Mouse (Mus musculus) mesoderm, embryonic 11.5 days (tissue): ENCODE results near the gene A4galt.
"Not testable (repeated sequence)": the region's sequence is repeated elsewhere in the genome, so short reads cannot be mapped to it uniquely, and the experiment has no call there.

Experiments used
- DNase-seq: peaks from one replicate; pipeline ENCODE4 v3.0.0-alpha.2; 2012; ENCODE audit warnings: low read depth, low spot score

The A4galt gene

DNA sequence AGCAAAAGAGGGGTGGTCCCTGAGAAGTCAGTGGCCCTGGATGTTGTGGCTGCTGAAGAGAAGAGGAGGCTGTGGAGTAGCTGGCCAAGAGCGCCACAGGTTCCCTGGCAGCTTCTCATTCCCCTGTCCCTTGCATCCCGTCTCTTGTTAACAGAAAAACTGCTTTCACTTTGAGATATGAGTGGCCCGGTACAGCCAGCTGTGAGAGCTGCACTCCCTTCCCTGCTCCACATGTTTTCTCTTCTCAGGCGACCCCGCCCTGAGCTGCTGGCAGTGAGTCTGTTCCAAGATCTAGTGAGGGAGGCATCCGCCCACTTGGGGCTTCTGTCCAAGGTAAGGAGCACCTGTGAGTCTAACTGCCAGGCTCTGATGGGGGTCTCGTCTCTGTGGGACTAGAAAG, 16.9 kb upstream of the A4galt start:
- not testable (repeated sequence) for DNase-seq

DNA sequence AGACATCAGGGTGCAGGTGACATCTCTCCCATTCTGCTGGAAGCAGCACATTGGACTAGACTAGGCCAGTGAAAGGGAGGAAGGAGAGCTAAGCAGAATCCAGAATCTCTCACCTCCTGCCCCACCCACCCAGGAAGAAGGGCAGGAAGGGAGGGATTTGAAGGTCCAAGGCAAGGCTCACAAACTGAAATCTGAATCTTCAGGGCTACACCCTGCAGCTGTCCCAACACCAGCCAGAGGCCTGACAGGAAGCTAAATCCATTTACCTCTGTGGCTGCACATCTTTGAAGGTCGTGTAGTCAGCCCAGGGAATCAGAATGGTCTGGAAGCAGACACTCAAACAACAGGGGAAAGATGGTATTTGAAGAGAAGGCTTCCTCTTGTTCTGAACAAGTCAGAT, 13.7 kb upstream of the A4galt start:
- DNase-seq = no peak

DNA sequence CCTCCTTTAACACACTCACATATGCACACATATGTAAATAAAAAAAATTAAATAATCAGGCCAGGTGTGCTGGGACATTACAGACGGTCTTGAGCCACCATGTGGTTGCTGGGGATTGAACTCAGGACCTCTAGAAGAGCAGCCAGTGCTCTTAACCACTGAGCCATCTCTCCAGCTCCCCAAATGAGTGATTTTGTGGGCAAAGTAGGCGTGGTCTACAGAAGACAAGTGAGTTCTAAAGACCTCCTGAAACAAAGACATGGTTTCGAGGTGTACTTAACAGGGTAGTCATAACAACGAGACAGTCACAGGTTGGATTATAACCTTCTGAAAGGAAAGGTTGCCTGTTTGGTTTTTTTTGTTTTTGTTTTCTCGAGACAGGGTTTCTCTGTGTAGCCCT, 11.8 kb upstream of the A4galt start:
- no peak for DNase-seq

DNA sequence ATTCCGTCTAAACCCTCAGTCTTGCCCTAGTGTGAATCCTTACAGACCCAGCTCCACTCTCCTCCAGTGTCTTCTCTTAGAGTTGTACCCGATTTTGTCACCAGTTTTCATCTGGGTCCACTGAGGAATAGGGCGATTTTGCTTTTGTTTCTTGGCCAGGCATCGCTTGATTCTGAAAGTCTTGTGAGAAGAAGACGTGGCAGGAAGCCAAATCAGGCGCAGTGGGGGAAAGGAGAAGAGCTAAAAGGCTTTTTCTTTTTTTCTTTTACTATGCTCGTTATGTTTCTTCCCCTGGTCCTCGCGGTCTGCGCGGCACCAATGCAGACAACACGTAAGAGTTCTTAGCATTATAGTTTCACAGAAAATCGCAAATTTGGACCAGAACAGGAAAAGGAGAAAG, 6.3 kb upstream of the A4galt start:
- DNase-seq = no peak

DNA sequence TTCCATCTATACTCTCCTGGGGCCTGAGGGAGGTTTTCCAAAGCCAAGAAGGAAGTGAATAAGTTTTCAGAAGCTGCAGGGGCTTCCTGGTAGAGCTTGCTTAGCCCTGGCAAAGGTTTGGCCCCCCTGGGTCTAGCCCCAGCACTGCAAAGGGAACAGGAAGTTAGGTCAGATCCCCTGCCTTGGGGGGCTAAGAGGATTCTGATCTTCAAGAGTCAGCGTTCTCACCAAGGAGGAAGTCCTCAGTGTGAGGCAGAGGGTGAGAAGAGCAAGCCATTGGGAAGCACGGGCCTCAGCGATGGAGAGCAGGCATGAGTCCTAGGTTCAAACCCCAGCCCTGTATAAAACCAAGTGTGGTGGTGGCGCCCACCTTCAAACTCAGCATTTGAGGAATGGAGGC, 4.9 kb upstream of the A4galt start:
- no peak for DNase-seq

DNA sequence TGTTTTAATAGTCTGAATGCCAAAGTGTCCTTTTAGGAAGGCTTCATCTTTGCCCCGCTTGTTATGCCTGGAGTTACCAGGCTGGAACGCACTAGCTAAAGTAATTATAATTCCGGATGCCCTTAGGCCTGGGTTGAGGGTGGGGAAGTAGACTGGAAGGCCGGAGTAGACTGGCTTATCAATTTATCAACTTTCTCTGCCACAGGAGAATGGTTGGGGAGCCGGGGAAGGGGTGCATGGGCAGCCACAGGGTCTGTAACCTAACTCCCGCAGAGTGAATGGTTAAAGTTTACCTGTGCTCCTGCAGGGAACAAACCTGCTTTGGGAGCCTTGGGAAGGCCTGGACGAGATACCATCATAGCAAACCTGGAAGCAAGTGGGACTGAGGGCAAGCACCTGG, 4.4 kb upstream of the A4galt start:
- no peak for DNase-seq

DNA sequence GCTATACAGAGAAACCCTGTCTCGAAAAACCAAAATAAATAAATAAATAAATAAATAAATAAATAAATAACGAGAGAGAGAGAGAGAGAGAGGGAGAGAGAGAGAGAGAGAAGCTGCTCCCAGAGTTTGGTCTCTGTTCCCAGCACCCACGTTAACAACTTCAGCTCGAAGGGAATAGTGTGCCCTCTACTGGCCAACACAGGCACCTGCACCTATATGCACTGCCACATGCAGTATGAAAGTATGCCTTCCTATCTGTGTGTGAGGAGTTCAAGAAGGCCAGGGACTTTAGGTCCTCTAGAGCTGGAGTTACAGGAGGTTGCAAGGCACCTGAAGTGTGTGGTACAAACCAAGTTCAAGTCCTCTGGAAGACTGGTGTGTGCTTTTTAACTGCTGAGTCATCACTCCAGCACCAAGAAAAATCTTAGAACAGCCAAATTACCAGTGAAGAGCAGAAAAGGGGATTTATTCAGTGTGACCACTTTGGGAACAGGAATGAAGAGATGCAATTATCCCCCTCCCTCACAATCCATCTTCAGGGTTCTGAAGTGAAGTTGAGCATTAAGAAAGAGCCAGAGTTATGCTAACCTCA, 3.7 kb upstream of the A4galt start:
- DNase-seq = no peak

DNA sequence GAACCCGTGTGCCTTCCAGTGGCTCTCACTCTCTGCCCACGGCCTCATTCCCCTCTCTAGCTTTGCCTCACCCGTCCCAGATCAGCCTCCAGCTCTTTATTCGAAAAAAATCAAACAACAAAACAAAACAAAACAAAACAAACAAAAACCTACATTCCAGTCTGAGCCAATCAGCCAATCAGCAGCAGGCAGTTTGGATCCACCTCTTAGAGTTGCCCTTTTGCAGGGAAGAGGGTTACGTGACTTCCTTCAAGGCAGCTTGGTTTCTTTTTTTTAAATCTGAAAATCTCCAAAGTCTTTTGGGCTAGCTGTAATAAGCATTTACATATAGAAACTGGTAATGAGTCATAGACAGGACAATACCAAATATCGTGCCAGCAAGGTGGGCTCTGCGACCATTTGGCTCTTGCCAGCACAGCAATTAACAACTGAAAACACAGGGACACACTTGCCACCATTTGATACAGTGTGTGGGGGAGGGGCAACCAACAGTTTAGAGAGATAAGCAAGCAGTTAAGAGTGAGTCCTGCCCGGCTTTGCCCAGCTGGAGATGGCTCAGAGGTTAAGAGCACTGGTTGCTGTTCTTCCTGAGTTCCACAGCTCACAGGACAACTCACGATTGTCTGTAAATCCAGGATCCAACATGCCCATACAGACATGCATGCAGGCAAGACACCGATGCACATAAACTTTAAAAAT, 2.9 kb upstream of the A4galt start:
- DNase-seq = no peak

DNA sequence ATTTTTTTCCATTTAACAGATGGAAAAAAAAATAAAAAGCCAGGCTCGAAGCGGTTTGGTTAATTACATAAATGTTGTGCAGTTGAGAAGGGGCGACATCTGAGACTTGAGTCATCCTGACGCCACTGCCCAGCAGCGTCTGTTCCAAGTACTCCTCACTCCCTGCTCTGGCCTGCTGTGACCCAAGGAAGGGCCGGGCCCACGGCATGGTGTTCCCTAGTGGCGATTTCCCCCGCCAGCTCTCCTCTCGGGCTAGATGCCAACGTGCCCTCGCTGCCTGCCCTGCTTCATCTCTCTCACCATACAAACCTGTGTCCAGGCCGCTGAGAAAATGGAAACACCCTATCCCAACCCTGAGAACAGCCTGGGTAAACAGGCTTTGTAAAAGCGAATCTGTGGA, 486 bp upstream of the A4galt start:
- DNase-seq = no peak

DNA sequence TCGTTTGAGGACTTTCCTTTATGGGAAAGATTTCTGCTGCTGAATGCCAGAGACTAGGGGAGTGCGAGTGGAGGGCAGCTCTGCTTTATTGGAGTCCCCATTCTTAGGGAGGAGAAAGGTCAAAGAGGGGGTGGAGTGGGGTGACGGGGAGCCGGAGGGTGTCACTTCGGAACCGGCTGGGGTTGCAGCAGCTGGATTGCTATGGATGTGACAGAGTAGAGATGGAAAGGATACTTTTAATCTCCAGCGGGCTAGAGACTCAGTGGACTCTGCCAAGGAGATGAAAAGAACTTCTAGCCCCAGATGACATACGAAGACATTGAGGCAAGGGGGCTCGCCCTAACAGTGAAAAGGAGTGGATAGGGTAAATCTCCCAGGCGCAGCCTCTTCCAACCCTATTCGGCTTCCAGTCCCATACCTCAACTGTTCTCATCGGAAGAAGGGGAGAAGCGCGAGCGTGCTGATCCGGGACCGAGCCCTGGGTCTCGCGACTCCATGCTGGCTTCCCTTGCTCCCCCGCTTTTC, 861 bp downstream of the A4galt start:
- no peak for DNase-seq

DNA sequence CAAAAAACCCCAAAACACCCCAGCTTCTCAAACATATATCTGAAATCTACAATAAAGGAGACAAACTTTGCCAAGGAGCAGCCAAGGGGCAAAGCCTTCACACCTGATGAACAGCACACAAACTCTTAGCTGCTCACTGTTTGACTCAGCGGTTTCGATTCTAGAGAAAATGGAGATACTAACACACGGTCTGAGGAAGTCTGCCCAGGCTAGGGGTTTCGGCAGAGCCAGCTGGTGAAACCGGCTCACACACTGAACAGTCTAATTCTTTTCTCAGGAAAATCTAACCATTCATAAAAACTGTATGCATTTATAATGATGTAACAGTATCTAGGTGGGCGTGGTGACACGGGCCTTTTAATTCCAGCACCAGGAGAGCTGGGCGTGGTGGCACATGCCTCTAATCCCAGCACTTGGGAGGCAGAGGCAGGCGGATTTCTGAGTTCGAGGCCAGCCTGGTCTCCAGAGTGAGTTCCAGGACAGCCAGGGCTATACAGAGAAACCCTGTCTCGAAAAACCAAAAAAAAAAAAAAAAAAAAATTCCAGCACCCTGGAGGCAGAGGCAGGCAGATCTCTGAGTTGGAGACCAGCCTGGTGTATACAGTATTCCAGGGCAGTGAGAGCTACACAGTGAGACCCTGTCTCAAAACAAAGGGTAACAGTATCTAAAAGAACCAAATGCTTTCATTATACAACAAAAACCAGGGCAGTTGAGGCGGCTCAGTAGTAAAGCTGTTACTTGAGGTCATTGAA, 1.9 kb downstream of the A4galt start:
- DNase-seq = no peak

DNA sequence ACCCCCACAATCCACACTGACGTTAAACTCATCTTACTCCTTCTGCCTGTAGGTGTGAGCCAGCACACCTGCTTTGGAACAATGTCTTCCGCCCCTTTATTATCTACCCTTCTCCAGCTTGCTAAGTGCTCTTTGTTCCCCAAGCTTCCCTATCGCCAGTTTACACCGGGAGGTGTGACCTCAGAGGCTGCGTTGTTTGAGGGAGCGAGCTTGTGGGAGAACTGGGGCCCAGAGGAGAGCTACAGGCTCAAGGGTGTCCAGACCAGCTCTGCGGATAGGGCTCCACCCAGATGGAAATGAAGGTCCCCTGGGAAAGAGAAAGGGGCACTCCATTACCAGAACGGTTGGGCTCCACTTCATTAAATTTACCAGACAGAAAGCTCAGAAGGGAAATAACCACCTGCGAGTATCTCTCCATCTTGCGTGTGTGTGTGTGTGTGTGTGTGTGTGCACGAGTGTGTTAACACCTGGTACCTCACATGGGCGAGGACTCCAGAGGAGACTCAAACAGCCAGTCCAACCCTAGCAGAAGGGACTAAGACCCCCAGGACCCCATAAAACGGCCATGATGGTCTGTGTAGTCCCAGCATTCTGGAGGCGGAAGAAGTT, 3.2 kb downstream of the A4galt start:
- DNase-seq = no peak

DNA sequence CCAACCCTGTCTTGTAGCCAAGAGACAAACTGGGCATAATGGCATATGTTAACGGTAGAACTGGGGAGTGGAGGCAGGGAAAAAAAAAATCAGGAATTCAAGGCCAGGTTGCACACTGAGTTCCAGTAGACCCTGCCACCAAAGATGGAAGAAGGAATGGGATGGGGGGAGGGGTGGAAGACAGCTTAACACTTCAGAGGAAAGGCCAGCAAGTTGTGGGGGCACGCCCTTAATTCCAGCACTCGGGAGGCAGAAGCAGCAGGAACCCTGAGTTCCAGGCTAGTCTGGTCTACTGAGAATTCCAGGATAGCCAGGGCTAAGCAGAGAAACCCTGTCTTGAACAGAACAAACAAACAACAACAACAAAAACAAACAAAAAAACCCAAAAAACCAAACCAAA, 7.2 kb downstream of the A4galt start:
- DNase-seq = no peak

DNA sequence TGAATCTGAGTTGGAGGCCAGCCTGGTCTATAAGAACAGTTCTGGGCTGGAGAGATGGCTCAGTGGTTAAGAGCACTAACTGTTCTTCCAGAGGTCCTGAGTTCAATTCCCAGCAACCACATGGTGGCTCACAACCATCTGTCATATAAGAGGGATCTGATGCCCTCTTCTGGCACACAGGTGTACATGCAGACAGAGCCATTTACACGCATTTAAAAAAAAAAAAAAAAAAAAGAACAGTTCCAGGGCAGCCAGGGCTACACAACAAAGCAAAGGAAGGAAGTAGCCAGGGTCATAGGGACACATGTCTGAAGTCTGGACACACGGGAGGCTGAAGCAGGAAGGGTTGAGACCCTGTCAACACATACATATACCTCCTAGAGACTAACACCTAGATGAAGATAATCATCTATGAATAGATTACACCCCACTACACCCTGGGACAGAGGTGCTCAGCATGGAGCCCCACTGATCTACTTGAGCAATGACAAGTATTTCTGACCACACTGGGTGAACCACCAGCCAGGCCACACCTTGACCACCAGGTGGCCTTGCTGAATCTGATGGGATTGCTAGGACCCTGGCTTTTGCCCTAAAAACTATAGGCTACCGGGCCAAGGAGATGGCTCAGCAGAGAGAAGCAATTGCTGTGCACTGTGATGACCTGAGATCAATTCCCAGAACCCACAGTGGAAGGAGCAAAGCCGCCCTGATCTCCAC, 9.5 kb downstream of the A4galt start:
- DNase-seq = no peak

DNA sequence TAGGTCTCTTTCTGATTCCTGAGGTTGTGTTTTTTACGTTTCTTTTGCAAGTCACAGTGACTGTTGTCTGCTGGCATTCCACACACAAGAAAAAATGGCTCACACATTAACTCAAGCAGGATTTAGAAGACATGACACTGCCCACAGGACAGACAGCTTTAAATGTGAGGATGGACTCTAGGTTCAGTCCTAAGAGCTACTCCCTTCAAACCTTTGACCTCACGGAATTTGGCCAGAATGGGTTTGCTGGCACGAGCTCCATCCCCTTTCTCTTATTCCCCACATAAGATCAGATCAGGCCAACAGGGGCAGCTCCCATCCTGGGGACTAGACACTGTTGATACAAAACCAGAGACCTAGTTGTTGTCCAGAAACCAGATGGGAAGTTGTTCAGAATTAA, 10.1 kb downstream of the A4galt start:
- no peak for DNase-seq

DNA sequence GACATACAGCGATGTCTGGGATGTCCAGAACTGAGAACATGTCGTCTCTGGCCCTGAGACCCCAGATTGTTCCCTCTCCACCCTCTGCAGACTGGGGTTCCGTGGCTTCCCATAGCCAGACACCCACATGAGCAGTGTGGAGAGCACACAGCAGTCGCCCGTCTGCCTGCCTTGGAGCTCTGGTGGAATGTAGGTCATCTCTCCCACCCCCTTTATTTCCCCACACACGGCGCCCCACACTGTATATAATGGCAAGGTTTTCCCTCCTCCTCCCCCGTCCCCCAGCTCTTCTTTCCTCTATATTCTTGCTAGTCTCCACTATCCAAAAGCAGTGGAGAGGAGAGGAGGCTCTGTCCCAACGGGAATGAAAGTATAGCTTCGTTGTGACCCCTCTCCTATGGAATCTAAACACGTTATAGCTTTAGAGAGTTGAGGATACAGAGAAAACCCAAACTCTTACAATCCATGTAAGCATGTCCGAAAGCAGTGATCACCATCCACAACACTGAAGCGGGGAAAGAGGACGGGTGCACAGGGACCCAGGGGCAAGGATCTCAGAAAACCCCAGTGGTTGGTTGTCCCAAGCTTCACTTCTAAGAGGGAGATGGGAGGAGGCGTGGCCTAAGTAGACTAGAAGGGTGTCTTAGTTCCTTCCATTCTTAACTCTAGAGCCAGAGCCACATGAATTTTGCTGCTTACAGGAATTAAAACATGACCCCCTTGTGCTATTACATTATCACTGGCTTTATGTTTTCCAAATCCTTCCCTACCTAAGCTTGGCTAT, 13.9 kb downstream of the A4galt start:
- no peak for DNase-seq

DNA sequence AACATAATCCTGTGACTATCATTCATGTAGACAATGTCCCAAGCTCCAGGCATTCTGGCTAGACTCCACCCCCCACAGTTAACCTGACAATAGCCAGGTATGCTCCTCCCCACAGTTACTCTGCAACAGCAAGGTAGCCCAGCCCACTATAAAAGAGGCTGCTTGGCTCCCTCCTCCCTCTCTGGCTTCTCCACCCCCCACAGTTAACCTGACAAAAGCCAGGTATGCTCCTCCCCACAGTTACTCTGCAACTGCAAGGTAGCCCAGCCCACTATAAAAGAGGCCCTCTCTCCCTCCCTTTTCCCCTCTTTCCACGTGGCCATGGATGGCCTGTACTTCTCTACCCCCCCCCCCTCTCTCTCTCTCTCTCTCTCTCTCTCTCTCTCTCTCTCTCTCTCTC, 14.8 kb downstream of the A4galt start:
- DNase-seq = no peak

DNA sequence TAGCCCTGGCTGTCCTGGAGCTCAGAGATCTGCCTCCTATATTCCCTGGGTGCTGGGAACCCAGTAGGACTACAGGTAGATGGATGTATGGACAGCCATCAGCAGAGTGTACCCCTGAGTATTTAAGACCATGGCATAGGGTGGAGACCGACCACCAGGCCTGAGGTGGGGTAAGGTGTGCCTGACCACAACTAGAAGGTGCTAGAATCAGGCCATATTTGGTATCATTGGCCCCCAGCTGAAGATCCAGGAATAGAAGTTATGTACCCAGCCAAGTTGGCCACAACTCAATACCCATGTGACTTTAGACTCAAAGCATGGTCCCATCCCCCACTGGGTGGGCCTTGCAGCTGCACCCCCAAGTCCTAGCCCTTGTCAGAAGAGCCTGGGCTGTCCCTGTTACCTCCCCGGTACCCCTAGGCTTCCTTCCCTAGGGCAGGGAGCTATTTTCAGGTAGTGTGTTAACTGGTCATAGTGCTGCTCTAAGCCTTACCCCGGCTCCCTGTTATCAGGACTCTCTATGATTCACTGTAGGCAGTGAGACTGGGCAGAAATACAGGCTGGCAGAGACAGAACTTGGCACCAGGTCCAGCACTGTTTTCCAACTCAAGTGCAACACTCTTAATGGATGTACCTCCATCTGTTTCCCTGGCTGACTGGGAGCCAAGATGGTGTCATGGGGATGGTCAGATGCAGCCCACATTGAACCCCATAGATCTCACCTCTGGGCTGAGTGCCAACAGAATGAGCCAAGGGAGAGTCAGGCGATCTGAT, 18.2 kb downstream of the A4galt start:
- no peak for DNase-seq

DNA sequence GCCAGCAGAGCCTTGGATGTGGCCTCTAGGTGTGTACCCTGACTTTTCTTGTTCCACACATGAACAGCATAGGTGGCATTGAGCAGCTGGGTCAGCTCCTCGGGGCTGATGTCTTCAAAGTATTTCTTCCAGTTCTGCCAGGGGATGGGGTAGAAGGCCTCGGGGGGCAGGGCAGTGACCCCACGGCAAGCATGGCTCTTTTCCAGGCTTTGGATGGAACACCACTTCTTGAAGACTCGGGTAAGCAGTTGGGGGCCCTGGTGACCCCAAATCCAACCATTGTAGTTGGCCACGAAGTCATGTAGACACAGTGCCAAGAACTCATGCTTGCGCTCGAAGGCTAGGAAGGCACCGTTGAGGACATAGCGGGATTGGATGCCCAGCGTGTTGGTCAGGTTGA, 24.0 kb downstream of the A4galt start:
- no peak for DNase-seq

DNA sequence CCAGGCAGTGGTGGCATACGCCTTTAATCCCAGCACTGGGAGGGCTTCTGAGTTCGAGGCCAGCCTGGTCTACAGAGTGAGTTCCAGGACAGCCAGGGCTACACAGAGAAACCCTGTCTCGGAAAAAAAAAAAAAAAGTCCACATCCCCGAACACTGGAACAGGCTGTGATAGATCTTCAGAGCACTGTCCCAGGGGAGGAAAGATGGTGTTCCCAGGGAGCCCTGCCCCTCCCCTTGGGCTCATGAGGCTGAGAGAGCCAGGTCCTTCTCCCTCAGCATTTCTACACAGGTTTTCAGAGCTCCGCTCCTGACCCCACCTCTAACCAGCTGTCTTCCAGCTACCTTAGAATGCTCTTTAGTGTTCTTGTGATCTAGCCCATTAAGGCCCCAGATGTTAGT, 24.7 kb downstream of the A4galt start:
- no peak for DNase-seq
